Mouse (Mus musculus): ENCODE measurements around the gene Adam12.

The Adam12 gene

GRCm38 (mm10) chr7:134128087-134128522 lies 103.8 kb downstream of the Adam12 start:
- Histone ChIP-seq H3K27me3 (ENCODE audit: insufficient read depth, low read length) (no peaks in the 10 kb centered on the region), H3K36me3 (ENCODE audit: insufficient read depth, low read length) (no peaks in the 10 kb centered on the region), H3K9me3 (ENCODE audit: low read length) (no peaks in the 10 kb centered on the region), H3K4me3 (replicated peaks; ENCODE audit: low read length) (no peak overlapping the region), H3K4me1 (replicated peaks; ENCODE audit: low read depth, low read length) (no peaks in the 10 kb centered on the region)
- TF ChIP-seq NANOG (IDR thresholded peaks at IDR 0.05; ENCODE audit: borderline replicate concordance, low read length) (no peak), POU5F1 (IDR thresholded peaks at IDR 0.05; ENCODE audit: borderline replicate concordance, low read length) (no peak), CTCF (conservative IDR thresholded peaks at IDR 0.05; ENCODE audit: low read length) (no peak)

DNA sequence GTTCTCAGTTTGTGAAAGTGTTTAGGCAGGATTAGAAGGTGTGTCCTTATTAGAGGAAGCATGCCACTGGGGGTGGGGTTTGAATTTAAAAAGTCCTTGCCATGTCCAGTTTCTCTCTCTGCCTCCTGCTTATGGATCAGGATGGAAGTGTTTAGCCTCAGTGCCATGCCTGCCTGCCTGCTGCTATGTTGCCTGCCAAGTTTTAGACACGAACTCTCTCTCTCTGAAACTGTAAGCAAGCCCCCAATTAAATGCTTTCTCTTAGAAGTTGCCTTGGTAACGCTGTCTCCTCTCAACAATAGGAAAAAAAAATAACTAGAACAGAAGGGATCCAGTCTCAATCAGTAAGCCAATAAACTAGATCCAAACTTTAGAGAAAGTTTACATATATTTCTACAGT lies 110.5 kb downstream of the Adam12 start:
- Histone ChIP-seq H3K27me3 (ENCODE audit: insufficient read depth, low read length) (no peaks in the 10 kb centered on the region), H3K4me3 (replicated peaks; ENCODE audit: low read length) (no peak overlapping the region), H3K9me3 (ENCODE audit: low read length) (no peaks in the 10 kb centered on the region), H3K36me3 (ENCODE audit: insufficient read depth, low read length) (no peaks in the 10 kb centered on the region), H3K4me1 (replicated peaks; ENCODE audit: low read depth, low read length) (no peaks in the 10 kb centered on the region)
- TF ChIP-seq NANOG (IDR thresholded peaks at IDR 0.05; ENCODE audit: borderline replicate concordance, low read length): no peak
- TF ChIP-seq CTCF (conservative IDR thresholded peaks at IDR 0.05; ENCODE audit: low read length): no peak
- no peak for TF ChIP-seq POU5F1 (IDR thresholded peaks at IDR 0.05; ENCODE audit: borderline replicate concordance, low read length)

GRCm38 (mm10) chr7:134115438-134115837 lies 116.5 kb downstream of the Adam12 start:
- Histone ChIP-seq H3K36me3 (ENCODE audit: insufficient read depth, low read length) (no peaks in the 10 kb centered on the region), H3K27me3 (ENCODE audit: insufficient read depth, low read length) (no peaks in the 10 kb centered on the region), H3K4me1 (replicated peaks; ENCODE audit: low read depth, low read length) (no peaks in the 10 kb centered on the region), H3K9me3 (ENCODE audit: low read length) (no peaks in the 10 kb centered on the region), H3K4me3 (replicated peaks; ENCODE audit: low read length) (no peak overlapping the region)
- TF ChIP-seq NANOG (IDR thresholded peaks at IDR 0.05; ENCODE audit: borderline replicate concordance, low read length): no peak
- TF ChIP-seq POU5F1 (IDR thresholded peaks at IDR 0.05; ENCODE audit: borderline replicate concordance, low read length): no peak

DNA sequence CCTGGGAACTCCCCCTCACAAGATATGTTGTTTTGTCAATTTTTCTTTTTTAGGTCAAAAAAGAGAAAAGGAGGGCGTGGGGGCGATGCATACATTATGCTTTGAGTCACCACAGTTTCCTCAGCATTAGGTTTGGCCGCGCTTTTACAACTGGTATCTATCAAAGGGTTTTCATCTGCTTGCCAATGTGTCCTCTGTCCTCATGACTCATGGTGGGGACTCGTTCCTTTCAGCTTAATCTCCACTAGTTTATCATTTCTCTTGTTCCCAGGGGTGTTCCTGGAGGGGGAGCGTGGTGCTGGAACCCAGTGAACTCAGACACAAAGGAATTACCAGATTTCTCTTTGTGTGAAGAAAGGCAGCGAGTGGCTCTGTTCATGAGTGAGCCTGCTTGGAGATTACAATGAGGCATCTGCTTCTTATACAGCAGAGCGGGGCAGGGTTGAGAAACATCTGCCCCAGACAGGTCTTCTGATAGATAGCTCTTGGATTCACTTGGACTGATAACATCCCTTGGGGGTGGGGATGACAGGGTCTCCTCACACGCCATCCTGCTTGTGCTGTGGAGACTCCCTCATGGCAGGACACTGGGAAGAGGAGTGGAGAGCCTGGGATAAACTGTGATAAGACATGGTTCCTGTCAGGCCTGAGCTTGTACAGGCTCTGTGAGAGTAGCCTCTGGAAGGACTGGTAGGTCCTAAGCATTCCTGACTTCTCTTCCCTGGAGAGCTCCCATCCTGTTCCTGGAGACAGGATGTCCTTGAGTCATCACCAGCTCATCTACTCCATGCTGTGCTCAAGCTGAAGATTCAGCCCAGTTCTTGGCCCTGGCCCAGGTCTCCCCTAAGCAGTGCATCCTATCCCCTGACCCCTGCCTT lies 117.4 kb downstream of the Adam12 start:
- no peak for TF ChIP-seq CTCF (conservative IDR thresholded peaks at IDR 0.05; ENCODE audit: low read length)
- TF ChIP-seq POU5F1 (IDR thresholded peaks at IDR 0.05; ENCODE audit: borderline replicate concordance, low read length): no peak
- no peak for TF ChIP-seq NANOG (IDR thresholded peaks at IDR 0.05; ENCODE audit: borderline replicate concordance, low read length)
- Histone ChIP-seq H3K27me3 (ENCODE audit: insufficient read depth, low read length) (no peaks in the 10 kb centered on the region), H3K4me3 (replicated peaks; ENCODE audit: low read length) (no peak overlapping the region), H3K4me1 (replicated peaks; ENCODE audit: low read depth, low read length) (no peaks in the 10 kb centered on the region), H3K9me3 (ENCODE audit: low read length) (no peaks in the 10 kb centered on the region), H3K36me3 (ENCODE audit: insufficient read depth, low read length) (no peaks in the 10 kb centered on the region)

- H3K4me1 ChIP-seq (replicated peaks; ENCODE audit: low read depth, low read length): no peaks in the 10 kb centered on the region
- H3K9me3 ChIP-seq (ENCODE audit: low read length): no peaks in the 10 kb centered on the region
- no peak overlapping the region for H3K4me3 ChIP-seq (replicated peaks; ENCODE audit: low read length)
- no peaks in the 10 kb centered on the region for H3K27me3 ChIP-seq (ENCODE audit: insufficient read depth, low read length)
- TF ChIP-seq POU5F1 (IDR thresholded peaks at IDR 0.05; ENCODE audit: borderline replicate concordance, low read length): no peak
- TF ChIP-seq CTCF (conservative IDR thresholded peaks at IDR 0.05; ENCODE audit: low read length): no peak
- no peak for TF ChIP-seq NANOG (IDR thresholded peaks at IDR 0.05; ENCODE audit: borderline replicate concordance, low read length)
- H3K36me3 ChIP-seq (ENCODE audit: insufficient read depth, low read length): no peaks in the 10 kb centered on the region
These were observed 118.1 kb downstream of the Adam12 start for GRCm38 (mm10) chr7:134113829-134114228.

GRCm38 (mm10) chr7:134110116-134110515 lies 121.8 kb downstream of the Adam12 start:
- Histone ChIP-seq H3K9me3 (ENCODE audit: low read length) (no peaks in the 10 kb centered on the region), H3K4me3 (replicated peaks; ENCODE audit: low read length) (no peak overlapping the region), H3K27me3 (ENCODE audit: insufficient read depth, low read length) (no peaks in the 10 kb centered on the region), H3K36me3 (ENCODE audit: insufficient read depth, low read length) (no peaks in the 10 kb centered on the region), H3K4me1 (replicated peaks; ENCODE audit: low read depth, low read length) (no peaks in the 10 kb centered on the region)
- no peak for TF ChIP-seq CTCF (conservative IDR thresholded peaks at IDR 0.05; ENCODE audit: low read length)
- TF ChIP-seq NANOG (IDR thresholded peaks at IDR 0.05; ENCODE audit: borderline replicate concordance, low read length): no peak
- TF ChIP-seq POU5F1 (IDR thresholded peaks at IDR 0.05; ENCODE audit: borderline replicate concordance, low read length): no peak

DNA sequence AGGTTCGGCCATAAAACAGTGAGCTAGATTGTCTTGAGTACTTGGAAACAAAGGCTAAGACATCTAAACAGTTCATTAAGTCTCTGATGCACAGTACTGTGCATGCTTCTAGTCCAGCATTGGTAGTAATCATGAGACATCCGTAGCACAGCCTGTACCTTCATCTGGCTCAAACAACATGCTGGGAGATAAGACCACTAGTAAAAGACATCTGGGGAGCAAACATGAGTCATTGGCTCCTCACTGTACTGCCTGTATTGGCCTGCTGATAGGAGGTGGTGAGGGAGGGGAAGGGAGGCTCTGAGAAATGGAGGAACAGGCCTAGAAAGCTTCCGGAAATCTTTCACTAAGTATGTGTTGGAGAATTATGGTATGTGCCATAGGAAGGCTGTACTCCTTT lies 124.1 kb downstream of the Adam12 start:
- Histone ChIP-seq H3K36me3 (ENCODE audit: insufficient read depth, low read length) (no peaks in the 10 kb centered on the region), H3K4me3 (replicated peaks; ENCODE audit: low read length) (no peak overlapping the region), H3K27me3 (ENCODE audit: insufficient read depth, low read length) (no peaks in the 10 kb centered on the region), H3K9me3 (ENCODE audit: low read length) (no peaks in the 10 kb centered on the region), H3K4me1 (replicated peaks; ENCODE audit: low read depth, low read length) (no peaks in the 10 kb centered on the region)
- TF ChIP-seq CTCF (conservative IDR thresholded peaks at IDR 0.05; ENCODE audit: low read length) (no peak), POU5F1 (IDR thresholded peaks at IDR 0.05; ENCODE audit: borderline replicate concordance, low read length) (no peak), NANOG (IDR thresholded peaks at IDR 0.05; ENCODE audit: borderline replicate concordance, low read length) (no peak)

DNA sequence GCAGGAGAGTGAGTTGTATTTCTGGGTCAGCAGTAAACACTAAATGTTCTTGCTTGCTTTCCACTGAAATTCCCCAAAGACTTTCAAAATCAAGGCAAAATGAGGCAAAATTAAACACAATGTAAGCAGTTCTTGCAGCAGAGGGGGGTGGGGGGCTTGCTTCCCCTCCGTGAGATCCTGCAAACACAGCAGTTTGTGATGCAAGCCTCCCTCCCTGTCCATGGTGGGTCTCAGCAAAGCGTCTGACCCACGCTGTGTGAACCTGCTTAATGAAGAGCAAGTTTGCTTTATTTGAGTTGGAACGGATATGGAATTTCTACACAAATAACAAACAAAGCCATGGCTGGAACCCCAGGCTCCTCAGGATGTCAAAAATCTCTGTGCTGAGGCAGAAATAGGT lies 132.9 kb downstream of the Adam12 start:
- TF ChIP-seq POU5F1 (IDR thresholded peaks at IDR 0.05; ENCODE audit: borderline replicate concordance, low read length) (no peak), NANOG (IDR thresholded peaks at IDR 0.05; ENCODE audit: borderline replicate concordance, low read length) (no peak), CTCF (conservative IDR thresholded peaks at IDR 0.05; ENCODE audit: low read length) (no peak)
- Histone ChIP-seq H3K9me3 (ENCODE audit: low read length) (no peaks in the 10 kb centered on the region), H3K4me1 (replicated peaks; ENCODE audit: low read depth, low read length) (no peaks in the 10 kb centered on the region), H3K36me3 (ENCODE audit: insufficient read depth, low read length) (no peaks in the 10 kb centered on the region), H3K27me3 (ENCODE audit: insufficient read depth, low read length) (no peaks in the 10 kb centered on the region), H3K4me3 (replicated peaks; ENCODE audit: low read length) (no peak overlapping the region)

All from E14TG2a.4 (cell line).